13 mouse cellular contexts compared by ENCODE assay signal in genomic region chr2:33439471-33439881, GRCm38 (mm10). TPM values are rescaled to one million over a fixed set of nuclear protein-coding genes. Genes with fewer than 3 reads are reported as not detected.
DNase-seq lines count a peak whose midpoint lies in the region; ATAC-seq and TF ChIP-seq lines count a peak whose summit lies in the region.
"Had no signal": no experiment of that assay in that cellular context is flagged by ENCODE, and none has a peak within 500 bp of the region (broad histone marks: within the 10 kb centered on the region; RNA-seq: fewer than 3 reads in every experiment).

No protein-coding gene starts in this region.

- H3K36me3 ChIP-seq in hindbrain, embryonic 12.5 days: no peaks in the 10 kb centered on the region
- no peaks in the 10 kb centered on the region for H3K36me3 ChIP-seq in hindbrain, embryonic 14.5 days (replicated peaks; ENCODE audit: control insufficient read depth, insufficient read depth)
- no peaks in the 10 kb centered on the region for H3K36me3 ChIP-seq in CH12.LX (replicated peaks in 1 of 2; ENCODE audit: control insufficient read depth in 1 of 2, insufficient read depth in 1 of 2, low read length in 1 of 2)
- H3K36me3 ChIP-seq in ES-E14 (ENCODE audit: control insufficient read depth, insufficient read depth, low read length, poor library complexity, severe bottlenecking): no peaks in the 10 kb centered on the region
- no peaks in the 10 kb centered on the region for H3K36me3 ChIP-seq in embryonic facial prominence, embryonic 14.5 days (ENCODE audit: control insufficient read depth, insufficient read depth, low read length)
- H3K36me3 ChIP-seq: heart, embryonic 15.5 days; intestine, embryonic 15.5 days had no signal

- TF ChIP-seq CTCF in CH12.LX (conservative IDR thresholded peaks at IDR 0.05 in 1 of 2, IDR thresholded peaks at IDR 0.05 in 1 of 2; ENCODE audit: low read depth in 2 of 2, low read length in 2 of 2): no peak

- H3K27me3 ChIP-seq in hindbrain, embryonic 12.5 days: peaks cover 9% of the 10 kb centered on the region; the same call in 1 of the 2 replicates
- H3K27me3 ChIP-seq in hindbrain, embryonic 14.5 days (ENCODE audit: control insufficient read depth, insufficient read depth, low read length): no peaks in the 10 kb centered on the region
- peaks cover 2% of the 10 kb centered on the region for H3K27me3 ChIP-seq in CH12.LX (replicated peaks)
- no peaks in the 10 kb centered on the region for H3K27me3 ChIP-seq in embryonic facial prominence, embryonic 14.5 days (replicated peaks; ENCODE audit: control insufficient read depth, insufficient read depth, low read length)
- H3K27me3 ChIP-seq: heart, embryonic 15.5 days; intestine, embryonic 15.5 days had no signal

- in situ Hi-C loops in CH12.LX (cut with MboI; ENCODE audit: low pct_ligation_motif_present, low pct_unique_long_range_greater_than_20kb, low sequenced_read_pairs) (no loop called here), ES-E14 (cut with MboI; ENCODE audit: low sequenced_read_pairs in 2 of 2, unreplicated experiment in 2 of 2) (no loop called here)

- dilution Hi-C loops in CH12.LX (cut with MboI; ENCODE audit: extremely low pct_ligation_motif_present, extremely low pct_unique_long_range_greater_than_20kb, low sequenced_read_pairs): no loop called here

- TF ChIP-seq EP300 in CH12.LX (IDR thresholded peaks at IDR 0.05; ENCODE audit: low read length): no peak

- peak overlapping the region; percentile 29; the same call in 1 of the 2 replicates for H3K9ac ChIP-seq in hindbrain, embryonic 12.5 days
- no peak overlapping the region for H3K9ac ChIP-seq in hindbrain, embryonic 14.5 days
- H3K9ac ChIP-seq in CH12.LX (ENCODE audit: insufficient read depth, low read depth) (no peak overlapping the region), ES-E14 (ENCODE audit: insufficient read depth, low read depth, low read length, poor library complexity, severe bottlenecking) (peak overlapping the region; percentile 72)
- H3K9ac ChIP-seq in embryonic facial prominence, embryonic 14.5 days (ENCODE audit: low read depth, low read length): peak overlapping the region; percentile 10; the same call in 1 of the 2 replicates
- H3K9ac ChIP-seq: heart, embryonic 15.5 days; intestine, embryonic 15.5 days had no signal

- H3K4me3 ChIP-seq in hindbrain, embryonic 12.5 days: no peak overlapping the region
- H3K4me3 ChIP-seq in hindbrain, embryonic 14.5 days (replicated peaks; ENCODE audit: low read length): no peak overlapping the region
- no peak overlapping the region for H3K4me3 ChIP-seq in CH12.LX (replicated peaks in 1 of 3; ENCODE audit: low read depth in 2 of 3, low read length in 2 of 3, poor library complexity in 1 of 3)
- H3K4me3 ChIP-seq in ES-E14 (ENCODE audit: insufficient read depth in 1 of 2, low read depth in 1 of 2, low read length in 2 of 2, poor library complexity in 1 of 2, severe bottlenecking in 1 of 2): peak overlapping the region; percentile 42 to 47
- no peak overlapping the region for H3K4me3 ChIP-seq in embryonic facial prominence, embryonic 14.5 days (ENCODE audit: low read depth, low read length)
- H3K4me3 ChIP-seq: heart, embryonic 15.5 days; intestine, embryonic 15.5 days had no signal

- DNase-seq in hindbrain, embryonic 14.5 days (ENCODE audit: low spot score): no peak
- DNase-seq in CH12.LX (ENCODE audit: extremely low read depth): no peak
- DNase-seq in ES-E14 (ENCODE audit: low read depth, low spot score): peak; percentile 85
- DNase-seq in embryonic facial prominence, embryonic 14.5 days (ENCODE audit: low spot score): no peak
- no peak for DNase-seq in right cerebral cortex, postnatal 14 days
- DNase-seq in layer of hippocampus, postnatal 10 days (ENCODE audit: low spot score in 2 of 2): no peak
- DNase-seq: adrenal gland, adult 2 months; layer of hippocampus, adult 9-11 months; lung, postnatal 14 days had no signal

- no peak overlapping the region; the same call in 1 of the 2 replicates for H3K4me2 ChIP-seq in hindbrain, embryonic 12.5 days (replicated peaks)
- no peak overlapping the region for H3K4me2 ChIP-seq in hindbrain, embryonic 14.5 days (replicated peaks)
- H3K4me2 ChIP-seq in CH12.LX (ENCODE audit: insufficient read depth, low read depth, poor library complexity, severe bottlenecking): peak overlapping the region; percentile 55
- H3K4me2 ChIP-seq in embryonic facial prominence, embryonic 14.5 days (ENCODE audit: low read depth, low read length): no peak overlapping the region
- H3K4me2 ChIP-seq: heart, embryonic 15.5 days; intestine, embryonic 15.5 days had no signal

- no peak for TF ChIP-seq POLR2A in CH12.LX (IDR thresholded peaks at IDR 0.05; ENCODE audit: low read depth, low read length)

- no peak for TF ChIP-seq RAD21 in CH12.LX (IDR thresholded peaks at IDR 0.05; ENCODE audit: low read depth, low read length)

- 4% methylated on average over 8 of the region's 8 CpGs for WGBS in hindbrain, embryonic 12.5 days
- 5% methylated on average over 8 of the region's 8 CpGs for WGBS in hindbrain, embryonic 14.5 days
- WGBS in embryonic facial prominence, embryonic 14.5 days: 14% methylated on average over 8 of the region's 8 CpGs

- peaks cover 43% of the 10 kb centered on the region for H3K4me1 ChIP-seq in hindbrain, embryonic 12.5 days
- peaks cover 20% of the 10 kb centered on the region; the same call in 1 of the 2 replicates for H3K4me1 ChIP-seq in hindbrain, embryonic 14.5 days (replicated peaks; ENCODE audit: control insufficient read depth, insufficient read depth, low read length)
- H3K4me1 ChIP-seq in CH12.LX (ENCODE audit: control insufficient read depth in 1 of 2, insufficient read depth in 2 of 2) (peaks cover 5 to 17% of the 10 kb centered on the region in 2 experiments), ES-E14 (ENCODE audit: control insufficient read depth in 2 of 2, insufficient read depth in 2 of 2, low read length in 2 of 2, poor library complexity in 1 of 2) (peaks cover 25 to 46% of the 10 kb centered on the region in 2 experiments)
- H3K4me1 ChIP-seq in embryonic facial prominence, embryonic 14.5 days (ENCODE audit: control insufficient read depth, insufficient read depth, low read length): peaks cover 17% of the 10 kb centered on the region

- ATAC-seq in hindbrain, embryonic 12.5 days (ENCODE audit: low FRiP score): no peak
- no peak for ATAC-seq in hindbrain, embryonic 14.5 days (ENCODE audit: low FRiP score)
- ATAC-seq in embryonic facial prominence, embryonic 14.5 days (ENCODE audit: low read depth): no peak
- ATAC-seq in CD4-positive, CD25-positive, alpha-beta regulatory T cell, adult 4 months: no peak
- ATAC-seq: intestine, embryonic 15.5 days had no signal

- no peaks in the 10 kb centered on the region for H3K9me3 ChIP-seq in hindbrain, embryonic 12.5 days (replicated peaks)
- H3K9me3 ChIP-seq in hindbrain, embryonic 14.5 days (ENCODE audit: control insufficient read depth, low read length): no peaks in the 10 kb centered on the region
- no peaks in the 10 kb centered on the region for H3K9me3 ChIP-seq in CH12.LX (replicated peaks; ENCODE audit: low read length)
- H3K9me3 ChIP-seq in ES-E14 (ENCODE audit: control insufficient read depth, insufficient read depth, low read depth, low read length): no peaks in the 10 kb centered on the region
- no peaks in the 10 kb centered on the region for H3K9me3 ChIP-seq in embryonic facial prominence, embryonic 14.5 days (ENCODE audit: control insufficient read depth, low read length)
- H3K9me3 ChIP-seq: heart, embryonic 15.5 days; intestine, embryonic 15.5 days had no signal

- no peak overlapping the region for H3K27ac ChIP-seq in hindbrain, embryonic 12.5 days
- H3K27ac ChIP-seq in hindbrain, embryonic 14.5 days: no peak overlapping the region
- H3K27ac ChIP-seq in CH12.LX (ENCODE audit: insufficient read depth, low read depth): no peak overlapping the region
- peak overlapping the region; percentile 98 for H3K27ac ChIP-seq in ES-E14 (ENCODE audit: insufficient read depth, low read depth, low read length, poor library complexity, severe bottlenecking)
- H3K27ac ChIP-seq in embryonic facial prominence, embryonic 14.5 days (replicated peaks; ENCODE audit: low read depth, low read length): no peak overlapping the region
- H3K27ac ChIP-seq: heart, embryonic 15.5 days; intestine, embryonic 15.5 days had no signal

- H3K79me2 ChIP-seq in CH12.LX (replicated peaks; ENCODE audit: control insufficient read depth, extremely low read depth, insufficient read depth, poor library complexity, severe bottlenecking): no peaks in the 10 kb centered on the region

TF ChIP-seq in CH12.LX, 34 proteins besides CTCF, POLR2A, EP300 and RAD21 (continues in another document):
- TF ChIP-seq NELFE (IDR thresholded peaks at IDR 0.05; ENCODE audit: low read depth, low read length) (no peak), JUN (IDR thresholded peaks at IDR 0.05; ENCODE audit: insufficient read depth, low read depth, low read length) (no peak), ZNF384 (IDR thresholded peaks at IDR 0.05; ENCODE audit: low read depth, low read length) (no peak)

TF ChIP-seq in ES-E14, 5 proteins besides CTCF, POLR2A, EP300 and RAD21 (continues in another document):
- TF ChIP-seq CHD2 (IDR thresholded peaks at IDR 0.05; ENCODE audit: low read depth, low read length) (no peak), ZNF384 (IDR thresholded peaks at IDR 0.05; ENCODE audit: low read depth, low read length) (no peak), HCFC1 (IDR thresholded peaks at IDR 0.05; ENCODE audit: borderline replicate concordance, insufficient read depth, low read length) (peak; percentile 47; the same call in 1 of the 2 replicates)

RNA-seq across cellular contexts. Expression of gene Zbtb34, which starts 8.4 kb away (rescaled TPM):
- 10.0 and 12.0 TPM in 2 replicates for polyA plus RNA-seq in hindbrain, embryonic 12.5 days (2016; fragmentation: Nextera tagmentation; extraction: Ambion mirVana)
- 10.6 and 11.2 TPM in 2 replicates for polyA plus RNA-seq in hindbrain, embryonic 14.5 days (2014; fragmentation: Nextera tagmentation; extraction: Ambion mirVana)
- total RNA-seq in CH12.LX (2012; rRNA removed): 5.0 TPM in 2 replicates
- total RNA-seq in CH12.LX (2014; rRNA removed): 2.0 and 3.4 TPM in 2 replicates
- 4.5 and 5.8 TPM in 2 replicates for polyA plus RNA-seq in CH12.LX (2012; ENCODE audit: insufficient read length, low read depth)
- 13.4 and 16.5 TPM in 2 replicates for total RNA-seq in ES-E14 (2012; rRNA removed)
- 7.3 and 9.6 TPM in 2 replicates for polyA plus RNA-seq in embryonic facial prominence, embryonic 14.5 days (2014; fragmentation: Nextera tagmentation; extraction: Ambion mirVana)
- polyA plus RNA-seq in CD4-positive, CD25-positive, alpha-beta regulatory T cell, adult 4 months (2017; shearing (Covaris generic)): 1 to 10 TPM; 1.4 TPM
- total RNA-seq in layer of hippocampus, postnatal 10 days (2021): 10 to 100 TPM; 17.4 to 18.7 TPM

RNA-seq across cellular contexts. Expression of gene Zbtb43, which starts 28.9 kb away (rescaled TPM):
- 26.5 and 27.3 TPM in 2 replicates for polyA plus RNA-seq in hindbrain, embryonic 12.5 days (2016; fragmentation: Nextera tagmentation; extraction: Ambion mirVana)
- polyA plus RNA-seq in hindbrain, embryonic 14.5 days (2014; fragmentation: Nextera tagmentation; extraction: Ambion mirVana): 30.5 and 31.6 TPM in 2 replicates
- total RNA-seq in CH12.LX (2012; rRNA removed): 8.9 and 10.0 TPM in 2 replicates
- total RNA-seq in CH12.LX (2014; rRNA removed): 9.0 and 10.9 TPM in 2 replicates
- 8.5 and 8.6 TPM in 2 replicates for polyA plus RNA-seq in CH12.LX (2012; ENCODE audit: insufficient read length, low read depth)
- 31.3 and 32.0 TPM in 2 replicates for total RNA-seq in ES-E14 (2012; rRNA removed)
- polyA plus RNA-seq in embryonic facial prominence, embryonic 14.5 days (2014; fragmentation: Nextera tagmentation; extraction: Ambion mirVana): 16.5 and 18.2 TPM in 2 replicates
- polyA plus RNA-seq in CD4-positive, CD25-positive, alpha-beta regulatory T cell, adult 4 months (2017; shearing (Covaris generic)): 10 to 100 TPM; 18.3 to 24.0 TPM
- total RNA-seq in layer of hippocampus, postnatal 10 days (2021): 10 to 100 TPM; 24.7 to 25.0 TPM

Comparison
In these comparisons a context has a peak if more than half of its experiments do, and no peak if none do; other contexts are left out.
1. H3K9ac ChIP-seq: peak in hindbrain, embryonic 12.5 days (single experiment), ES-E14 (single experiment) and embryonic facial prominence, embryonic 14.5 days (single experiment); none in hindbrain, embryonic 14.5 days (single experiment) and CH12.LX (single experiment).
2. H3K4me3 ChIP-seq: peak in ES-E14 (2 of 2); none in hindbrain, embryonic 12.5 days (single experiment), hindbrain, embryonic 14.5 days (single experiment), CH12.LX (0 of 3) and embryonic facial prominence, embryonic 14.5 days (single experiment).